Mouse (Mus musculus) embryonic facial prominence, embryonic 14.5 days (tissue): ENCODE results near the gene Igsf9b. TPM values are rescaled to one million over a fixed set of nuclear protein-coding genes. Genes with fewer than 3 reads are reported as not detected.
A peak's percentile ranks its signal among the peaks of the same experiment; 100 is the strongest.

Source experiments
- ATAC-seq: fragments of 200-750 bp; cut with Nextera tagmentation; 2 replicates; pipeline ENCODE4 v1.8.0; 2017; ENCODE audit warnings: low read depth, moderate number of reproducible peaks, moderate TSS enrichment
- DNase-seq: peaks from one replicate; pipeline ENCODE4 v3.0.0-alpha.2; 2015; ENCODE audit warnings: low spot score
- H3K27ac ChIP-seq: fragments of 300-500 bp; sonication (generic); replicated peaks from 2 replicates; pipeline ENCODE4 v1.5.1; 2014; ENCODE audit warnings: low read depth, mild to moderate bottlenecking, low read length, moderate library complexity
- H3K27me3 ChIP-seq: fragments of 300-500 bp; sonication (generic); replicated peaks from 2 replicates; pipeline ENCODE4 v1.6.1; 2014; ENCODE audit warnings: low read length; ENCODE audit not compliant: control insufficient read depth, insufficient read depth
- H3K36me3 ChIP-seq: fragments of 300-500 bp; sonication (generic); 2 replicates; pipeline ENCODE4 v1.6.1; 2014; ENCODE audit warnings: low read length, mixed read lengths; ENCODE audit not compliant: control insufficient read depth, insufficient read depth
- H3K4me1 ChIP-seq: fragments of 300-500 bp; sonication (generic); 2 replicates; pipeline ENCODE4 v1.6.1; 2014; ENCODE audit warnings: antibody characterized with exemption, low read length; ENCODE audit not compliant: control insufficient read depth, insufficient read depth
- H3K4me2 ChIP-seq: fragments of 300-500 bp; sonication (generic); 2 replicates; pipeline ENCODE4 v1.6.1; 2014; ENCODE audit warnings: low read depth, mild to moderate bottlenecking, low read length, moderate library complexity, mixed read lengths
- H3K4me3 ChIP-seq: fragments of 300-500 bp; sonication (generic); 2 replicates; pipeline ENCODE4 v1.5.1; 2014; ENCODE audit warnings: low read depth, mild to moderate bottlenecking, low read length
- H3K9ac ChIP-seq: fragments of 300-500 bp; sonication (generic); 2 replicates; pipeline ENCODE4 v1.6.1; 2014; ENCODE audit warnings: low read depth, mild to moderate bottlenecking, low read length, moderate library complexity, mixed read lengths
- H3K9me3 ChIP-seq: fragments of 300-500 bp; sonication (generic); 2 replicates; pipeline ENCODE4 v1.6.1; 2016; ENCODE audit warnings: low read length; ENCODE audit not compliant: control insufficient read depth
- WGBS: fragments of 180-500 bp; shearing (Covaris S2); extraction: QIAGEN DNeasy Blood & Tissue Kit; methylation state at CpG from one replicate; pipeline ENCODE4 v1.1.7; 2014; 5-methylcytosine and 5-hydroxymethylcytosine counted together
- polyA plus RNA-seq: library from polyadenylated mRNA; unstranded; fragments of >200 nt; fragmentation: Nextera tagmentation; extraction: Ambion mirVana; gene quantifications from 2 replicates; pipeline ENCODE4 v1.2.1, GENCODE M21; 2014

Igsf9b gene
- polyA plus RNA-seq, 1 experiment from 2014 or later, result 3.3 TPM

- Histone ChIP-seq H3K27me3 (peaks cover 24% of the 10 kb centered on the region), H3K36me3 (no peaks in the 10 kb centered on the region)
Measured at GRCm38 (mm10) chr9:27300698-27301097, 1.7 kb downstream of the Igsf9b start.

GRCm38 (mm10) chr9:27301486-27301885, 2.5 kb downstream of the Igsf9b start:
- Histone ChIP-seq H3K36me3 (no peaks in the 10 kb centered on the region), H3K27ac (no peak overlapping the region), H3K9ac (no peak overlapping the region), H3K27me3 (peaks cover 24% of the 10 kb centered on the region), H3K4me3 (no peak overlapping the region), H3K4me2 (no peak overlapping the region), H3K9me3 (no peaks in the 10 kb centered on the region), H3K4me1 (peaks cover 15% of the 10 kb centered on the region)
- DNase-seq (no peak), ATAC-seq (no peak)
- WGBS, result 30% methylated on average over 5 of the region's 5 CpGs

More at GRCm38 (mm10) chr9:27300698-27301097, 1.7 kb downstream of the Igsf9b start:
- Histone ChIP-seq H3K27ac (no peak overlapping the region), H3K9ac (no peak overlapping the region), H3K4me2 (peak overlapping the region; percentile 90), H3K9me3 (no peaks in the 10 kb centered on the region), H3K4me1 (peaks cover 15% of the 10 kb centered on the region), H3K4me3 (peak overlapping the region; percentile 63)
- ATAC-seq, result no peak
- WGBS, result 12% methylated on average over 4 of the region's 4 CpGs
- DNase-seq, result no peak

- H3K9me3 ChIP-seq, result no peaks in the 10 kb centered on the region
- H3K4me2 ChIP-seq, result no peak overlapping the region
- H3K4me1 ChIP-seq, result peaks cover 15% of the 10 kb centered on the region
- H3K27ac ChIP-seq, result no peak overlapping the region
- H3K27me3 ChIP-seq, result peaks cover 24% of the 10 kb centered on the region
- H3K9ac ChIP-seq, result no peak overlapping the region
- DNase-seq (no peak), ATAC-seq (no peak)
- no peak overlapping the region for H3K4me3 ChIP-seq
- WGBS, result 40% methylated on average over 5 of the region's 5 CpGs
- H3K36me3 ChIP-seq, result no peaks in the 10 kb centered on the region
Measured at GRCm38 (mm10) chr9:27302291-27302690, 3.3 kb downstream of the Igsf9b start.

- H3K27me3 ChIP-seq, result peaks cover 22% of the 10 kb centered on the region
- 46% methylated on average over 17 of the region's 17 CpGs for WGBS
- peaks cover 15% of the 10 kb centered on the region for H3K4me1 ChIP-seq
- ATAC-seq (no peak), DNase-seq (no peak)
- H3K27ac ChIP-seq, result no peak overlapping the region
- H3K36me3 ChIP-seq, result no peaks in the 10 kb centered on the region
- no peak overlapping the region for H3K4me3 ChIP-seq
- no peaks in the 10 kb centered on the region for H3K9me3 ChIP-seq
- H3K4me2 ChIP-seq, result no peak overlapping the region
- H3K9ac ChIP-seq, result no peak overlapping the region
Measured at GRCm38 (mm10) chr9:27303571-27304484, 4.8 kb downstream of the Igsf9b start.

- no peak overlapping the region for H3K4me2 ChIP-seq
- no peaks in the 10 kb centered on the region for H3K9me3 ChIP-seq
- no peak overlapping the region for H3K4me3 ChIP-seq
- no peak overlapping the region for H3K27ac ChIP-seq
- peaks cover 13% of the 10 kb centered on the region for H3K4me1 ChIP-seq
- DNase-seq (no peak), ATAC-seq (no peak)
- H3K27me3 ChIP-seq, result peaks cover 16% of the 10 kb centered on the region
- H3K36me3 ChIP-seq, result no peaks in the 10 kb centered on the region
- 74% methylated on average over 4 of the region's 5 CpGs for WGBS
- H3K9ac ChIP-seq, result no peak overlapping the region
Measured at GRCm38 (mm10) chr9:27304485-27305102, 5.6 kb downstream of the Igsf9b start.

GRCm38 (mm10) chr9:27305502-27305901, 6.5 kb downstream of the Igsf9b start:
- Histone ChIP-seq H3K27me3 (peaks cover 7% of the 10 kb centered on the region), H3K4me2 (no peak overlapping the region), H3K9me3 (no peaks in the 10 kb centered on the region), H3K4me3 (no peak overlapping the region), H3K9ac (no peak overlapping the region), H3K36me3 (no peaks in the 10 kb centered on the region), H3K27ac (no peak overlapping the region), H3K4me1 (0 out of 2 replicates have a peak, but pooled peaks cover 4% of the 10 kb centered on the region)
- WGBS, result 64% methylated on average over 3 of the region's 3 CpGs
- DNase-seq (no peak), ATAC-seq (no peak)

- H3K4me3 ChIP-seq, result no peak overlapping the region
- no peak overlapping the region for H3K9ac ChIP-seq
- H3K36me3 ChIP-seq, result no peaks in the 10 kb centered on the region
- 24% methylated on average over 4 of the region's 4 CpGs for WGBS
- no peak overlapping the region for H3K4me2 ChIP-seq
- DNase-seq (no peak), ATAC-seq (no peak)
- H3K27me3 ChIP-seq, result no peaks in the 10 kb centered on the region
- no peaks in the 10 kb centered on the region for H3K9me3 ChIP-seq
- 0 out of 2 replicates have a peak, but pooled peaks cover 4% of the 10 kb centered on the region for H3K4me1 ChIP-seq
- no peak overlapping the region for H3K27ac ChIP-seq
Measured at GRCm38 (mm10) chr9:27306642-27307041, 7.6 kb downstream of the Igsf9b start.

- no peak for DNase-seq
- peak; percentile 71 for ATAC-seq
- Histone ChIP-seq H3K4me2 (no peak overlapping the region), H3K27ac (no peak overlapping the region), H3K4me3 (no peak overlapping the region), H3K36me3 (no peaks in the 10 kb centered on the region), H3K27me3 (no peaks in the 10 kb centered on the region), H3K4me1 (0 out of 2 replicates have a peak, but pooled peaks cover 4% of the 10 kb centered on the region), H3K9ac (no peak overlapping the region), H3K9me3 (no peaks in the 10 kb centered on the region)
- 11% methylated on average over 3 of the region's 3 CpGs for WGBS
Measured at GRCm38 (mm10) chr9:27307265-27307664, 8.3 kb downstream of the Igsf9b start.
